Mouse (Mus musculus): Measurements from ENCODE around the gene Zfhx3.

Gene Zfhx3

DNA sequence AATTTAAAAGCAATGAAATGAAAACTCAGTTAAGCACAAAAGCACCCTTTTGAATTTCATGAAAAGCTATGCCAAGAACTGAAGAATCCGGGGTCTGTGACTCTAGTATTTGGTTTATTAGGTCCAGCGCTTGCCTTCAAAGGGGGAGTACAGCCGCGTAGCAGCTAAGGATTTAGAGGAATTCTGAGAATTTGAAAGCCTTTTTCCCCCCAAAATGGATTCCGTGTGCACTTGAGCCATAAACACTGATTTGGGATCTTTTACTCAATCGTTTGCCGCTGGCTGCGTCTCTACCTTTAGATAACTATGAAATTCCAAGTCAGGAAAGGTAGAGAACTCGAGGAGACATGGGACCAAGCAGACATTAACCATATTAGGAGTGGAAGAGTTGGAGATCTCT is 300.8 kb downstream of the Zfhx3 start:
- no peak for DNase-seq (ENCODE audit: low spot score)

DNA sequence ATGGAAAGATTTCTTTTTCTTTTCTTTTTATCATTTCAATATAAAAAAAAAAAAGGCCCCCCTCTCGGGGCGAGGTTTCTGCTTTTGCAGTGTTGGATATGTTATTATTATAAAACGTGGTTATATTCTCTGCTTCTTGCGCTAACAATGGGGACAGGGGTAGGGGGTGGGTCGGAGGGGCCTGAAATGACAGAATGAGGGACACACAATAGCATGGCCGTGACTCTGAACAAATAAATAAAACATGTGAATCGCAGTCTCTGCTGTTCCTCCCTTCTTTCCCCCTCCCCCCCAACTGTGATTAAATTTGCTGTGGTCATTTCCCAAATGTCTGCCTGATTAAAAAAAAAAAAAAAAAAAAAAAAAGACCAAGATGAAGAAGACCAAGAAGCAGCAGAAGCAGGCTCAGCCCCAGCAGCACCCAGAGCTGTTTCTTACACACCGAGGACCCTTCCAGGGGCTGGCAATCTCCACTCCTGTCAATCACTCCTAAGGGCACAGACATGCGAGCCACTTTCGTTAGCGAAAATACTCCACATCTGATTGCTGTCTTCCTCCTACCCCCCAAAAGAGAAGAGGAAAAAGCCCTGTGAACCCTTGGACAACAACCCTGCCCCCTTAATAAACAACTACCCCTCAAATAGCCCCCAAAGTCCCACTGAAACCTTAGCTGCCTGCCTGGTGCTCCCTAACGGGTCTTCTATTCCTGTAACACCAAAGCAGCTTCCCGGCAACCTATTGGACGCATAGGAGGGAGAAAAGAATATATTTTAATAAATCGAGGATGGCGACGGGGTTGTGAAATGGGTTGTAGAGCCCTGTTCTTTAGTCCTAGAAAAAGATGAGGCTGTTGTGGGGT is 302.4 kb downstream of the Zfhx3 start:
- DNase-seq (ENCODE audit: low spot score) = no peak

- DNase-seq (ENCODE audit: low spot score) = no peak
These were observed 303.1 kb downstream of the Zfhx3 start for GRCm38 (mm10) chr8:108245575-108245974.

DNA sequence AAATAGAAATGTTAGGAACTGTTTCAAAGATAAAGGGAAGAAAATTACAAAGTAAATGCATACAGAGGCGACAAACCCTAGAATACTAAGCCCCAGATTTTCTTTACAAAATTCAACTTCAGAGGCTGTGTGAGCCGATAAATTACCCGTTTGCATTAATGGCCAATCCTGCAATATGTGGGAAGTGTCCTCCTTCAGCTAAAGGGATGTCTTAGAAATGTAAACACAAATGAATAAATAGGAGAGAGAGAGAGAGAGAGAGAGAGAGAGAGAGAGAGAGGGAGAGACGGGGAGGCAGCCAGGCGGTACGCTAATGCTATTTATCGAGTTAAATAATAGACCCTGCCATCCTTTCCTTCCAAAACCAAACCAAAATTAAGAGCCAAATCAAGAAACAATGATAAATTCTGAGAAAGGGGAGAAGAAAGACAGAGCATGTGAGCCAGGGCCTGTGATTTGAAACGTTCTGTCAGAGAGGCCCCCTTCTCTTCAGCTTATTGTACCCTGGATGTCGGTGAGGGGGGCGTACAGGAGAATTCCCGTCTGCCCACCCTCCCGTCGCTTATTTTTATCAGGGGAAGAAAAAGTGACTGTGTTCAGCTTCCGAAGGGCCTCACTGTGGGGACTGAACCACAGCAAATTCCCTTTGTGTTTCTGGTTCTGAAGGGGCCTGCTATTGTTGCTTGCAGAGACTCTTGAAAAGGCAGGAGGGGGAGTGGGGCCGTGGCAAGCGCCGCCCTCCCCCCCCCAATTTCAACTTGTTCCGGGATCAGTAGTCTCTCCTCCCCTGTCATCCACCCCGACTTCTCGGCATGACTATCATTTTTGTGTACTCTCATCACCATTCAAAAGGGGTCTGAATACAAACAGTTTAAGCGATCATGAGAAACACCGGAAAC is 303.8 kb downstream of the Zfhx3 start:
- no peak for DNase-seq (ENCODE audit: low spot score)

GRCm38 (mm10) chr8:108246934-108247417 is 304.5 kb downstream of the Zfhx3 start:
- no peak for DNase-seq (ENCODE audit: low spot score)

DNA sequence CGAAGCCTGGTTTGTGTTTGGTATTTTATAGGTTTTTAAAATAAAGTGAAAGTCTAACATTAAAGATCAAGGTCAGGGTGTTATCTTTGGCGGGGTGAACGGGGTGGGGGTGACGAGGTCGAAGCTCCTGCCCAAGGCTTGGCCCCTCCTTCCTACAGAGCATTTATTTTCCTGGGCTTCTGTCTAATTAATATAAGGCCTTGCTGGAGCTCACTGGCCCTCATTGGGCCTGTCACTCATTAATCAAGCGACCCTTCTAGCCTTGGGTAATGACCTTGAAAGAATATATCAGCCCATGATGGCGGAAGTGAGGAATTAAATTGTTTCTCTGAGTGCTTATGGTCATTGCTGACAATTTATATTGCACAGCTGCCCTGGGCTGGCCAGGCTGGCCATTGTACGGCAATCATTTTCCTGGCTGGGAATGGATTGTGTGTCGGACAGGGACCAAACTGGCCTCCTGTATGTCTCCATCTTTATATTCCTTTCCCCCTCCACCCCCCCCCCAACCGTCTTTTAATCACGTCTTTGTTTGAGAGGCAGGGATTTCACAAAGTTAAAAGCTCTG is 322.2 kb downstream of the Zfhx3 start:
- no peak for DNase-seq (ENCODE audit: low spot score)

- no peak for DNase-seq (ENCODE audit: low spot score)
These were observed 335.5 kb downstream of the Zfhx3 start for GRCm38 (mm10) chr8:108277960-108278359.

- DNase-seq (ENCODE audit: low spot score) = no peak
These were observed 339.5 kb downstream of the Zfhx3 start for GRCm38 (mm10) chr8:108281981-108282380.

DNA sequence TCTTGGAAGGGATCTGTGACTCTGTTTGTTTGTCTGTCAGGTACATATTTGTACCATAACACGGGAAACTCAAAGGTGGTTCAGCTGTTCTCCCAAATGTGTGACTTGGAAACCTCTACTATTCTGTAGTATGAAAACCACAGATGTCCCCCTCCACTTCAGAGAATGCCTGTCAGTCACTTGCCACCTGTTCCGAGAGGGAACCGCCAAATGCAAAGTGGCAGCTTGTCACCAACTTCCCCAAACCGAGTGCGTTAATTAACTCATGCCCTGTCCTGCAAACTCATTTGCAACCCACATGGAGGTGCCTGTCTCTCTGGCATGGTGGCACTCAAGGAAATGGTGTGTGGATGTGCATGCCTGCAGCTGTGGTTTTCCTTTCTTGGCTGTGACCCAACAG is 343.7 kb downstream of the Zfhx3 start:
- no peak for DNase-seq (ENCODE audit: low spot score)

GRCm38 (mm10) chr8:108300964-108301615 is 358.6 kb downstream of the Zfhx3 start:
- DNase-seq (ENCODE audit: low spot score) = no peak

- DNase-seq (ENCODE audit: low spot score) = no peak
These were observed 359.2 kb downstream of the Zfhx3 start for GRCm38 (mm10) chr8:108301654-108302053.

- DNase-seq (ENCODE audit: low spot score) = no peak
These were observed 362.9 kb downstream of the Zfhx3 start for GRCm38 (mm10) chr8:108305368-108305767.

- DNase-seq (ENCODE audit: low spot score) = no peak
These were observed 367.2 kb downstream of the Zfhx3 start for GRCm38 (mm10) chr8:108309525-108310246.

DNA sequence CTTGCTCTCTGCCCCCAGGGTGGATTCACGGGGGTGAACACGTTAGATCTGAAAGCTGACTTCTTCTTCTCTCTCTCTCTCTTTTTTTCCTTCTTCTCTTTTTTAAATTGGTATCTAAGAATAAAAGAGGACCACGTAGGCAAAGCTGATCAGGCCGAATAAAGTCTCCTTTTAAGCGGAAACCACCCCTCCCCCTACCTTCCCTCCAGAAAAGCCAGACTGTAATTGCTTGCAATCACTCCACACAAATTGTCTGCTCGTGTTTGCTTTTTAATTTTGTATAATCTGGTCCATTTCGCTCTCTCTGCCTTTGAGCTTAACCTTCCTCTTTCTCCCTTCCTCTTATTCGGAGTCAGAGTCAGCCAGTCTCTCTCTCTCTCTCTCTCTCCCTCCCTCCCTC is 372.6 kb downstream of the Zfhx3 start:
- no peak for DNase-seq (ENCODE audit: low spot score)

- no peak for DNase-seq (ENCODE audit: low spot score)
These were observed 375.2 kb downstream of the Zfhx3 start for GRCm38 (mm10) chr8:108317532-108318093.

- no peak for DNase-seq (ENCODE audit: low spot score)
These were observed 385.3 kb downstream of the Zfhx3 start for GRCm38 (mm10) chr8:108327711-108328110.

GRCm38 (mm10) chr8:108348352-108348751 is 405.9 kb downstream of the Zfhx3 start:
- no peak for DNase-seq (ENCODE audit: low spot score)

DNA sequence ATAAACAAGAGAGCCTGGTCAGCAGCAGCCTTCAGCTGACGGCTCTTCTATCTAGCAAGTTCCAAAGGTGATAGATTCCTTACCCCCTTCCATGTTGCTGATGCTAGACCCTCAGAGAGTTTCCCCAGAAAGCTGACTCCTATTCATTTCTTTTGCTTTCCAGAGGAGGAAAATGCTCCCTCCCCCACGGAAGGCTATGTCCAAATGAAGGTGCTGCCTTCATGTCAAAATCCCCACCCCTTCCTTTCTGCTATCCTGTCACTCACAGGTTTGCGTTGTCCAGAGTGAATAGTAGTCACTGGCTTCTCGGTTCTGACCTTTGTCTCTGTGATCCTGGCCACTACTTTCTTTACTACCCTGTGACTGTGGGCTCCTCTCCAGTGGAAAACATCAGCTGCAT is 406.3 kb downstream of the Zfhx3 start:
- DNase-seq (ENCODE audit: low spot score) = no peak

- no peak for DNase-seq (ENCODE audit: low spot score)
These were observed 412.8 kb downstream of the Zfhx3 start for GRCm38 (mm10) chr8:108355119-108355777.

DNA sequence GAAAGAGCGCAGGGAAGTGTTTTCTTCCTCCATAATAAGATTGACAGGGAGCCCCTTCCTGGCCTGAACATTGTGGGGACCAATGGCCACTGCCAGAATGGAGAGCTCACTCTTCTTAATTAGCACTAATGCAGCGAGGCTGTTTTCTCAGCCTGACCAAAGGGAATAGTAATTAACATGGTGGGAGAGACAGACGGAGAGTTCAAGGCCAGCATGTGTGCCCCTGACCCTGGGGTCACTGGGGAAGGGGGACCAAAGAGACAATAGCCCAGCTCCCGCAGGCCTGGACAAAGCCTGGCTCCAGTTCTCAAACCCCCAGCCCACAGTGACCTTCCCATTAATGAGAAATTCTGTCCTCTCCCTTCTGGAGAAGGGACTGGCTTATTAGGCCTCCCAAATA is 419.0 kb downstream of the Zfhx3 start:
- DNase-seq (ENCODE audit: low spot score) = no peak
